Mouse (Mus musculus) embryonic facial prominence, embryonic 15.5 days (tissue): ENCODE data around the gene Cxcr5. TPM values are rescaled to one million over a fixed set of nuclear protein-coding genes. Genes with fewer than 3 reads are reported as not detected.
A peak's percentile ranks its signal among the peaks of the same experiment; 100 is the strongest.

ENCODE experiments used
- ATAC-seq: fragments of 200-750 bp; cut with Nextera tagmentation; 2 replicates; pipeline ENCODE4 v1.8.0; 2017; ENCODE audit warnings: low read depth, moderate TSS enrichment; ENCODE audit not compliant: insufficient number of reproducible peaks, low FRiP score, low TSS enrichment
- H3K27ac ChIP-seq: fragments of 300-500 bp; sonication (generic); replicated peaks from 2 replicates; pipeline ENCODE4 v1.5.1; 2015; ENCODE audit warnings: mild to moderate bottlenecking, inconsistent platforms
- H3K27me3 ChIP-seq: fragments of 300-500 bp; sonication (generic); 2 replicates; pipeline ENCODE4 v1.6.1; 2015; ENCODE audit warnings: inconsistent platforms
- H3K36me3 ChIP-seq: fragments of 300-500 bp; sonication (generic); 2 replicates; pipeline ENCODE4 v1.6.1; 2015; ENCODE audit warnings: mild to moderate bottlenecking, inconsistent platforms
- H3K4me1 ChIP-seq: fragments of 300-500 bp; sonication (generic); 2 replicates; pipeline ENCODE4 v1.6.1; 2015; ENCODE audit warnings: inconsistent platforms
- H3K4me2 ChIP-seq: fragments of 300-500 bp; sonication (generic); replicated peaks from 2 replicates; pipeline ENCODE4 v1.6.1; 2015; ENCODE audit warnings: mild to moderate bottlenecking, inconsistent platforms
- H3K4me3 ChIP-seq: fragments of 300-500 bp; sonication (generic); replicated peaks from 2 replicates; pipeline ENCODE4 v1.5.1; 2015; ENCODE audit warnings: mild to moderate bottlenecking, inconsistent platforms
- H3K9ac ChIP-seq: fragments of 300-500 bp; sonication (generic); 2 replicates; pipeline ENCODE4 v1.6.1; 2015; ENCODE audit warnings: inconsistent platforms
- H3K9me3 ChIP-seq: fragments of 300-500 bp; sonication (generic); replicated peaks from 2 replicates; pipeline ENCODE4 v1.6.1; 2016; ENCODE audit warnings: inconsistent platforms
- WGBS: fragments of 180-500 bp; shearing (Covaris S2); methylation state at CpG from one replicate; pipeline ENCODE4 v1.1.7; 2015; 5-methylcytosine and 5-hydroxymethylcytosine counted together
- polyA plus RNA-seq: library from polyadenylated mRNA; unstranded; fragments of >200 nt; fragmentation: Nextera tagmentation; extraction: Ambion mirVana; gene quantifications from 2 replicates; pipeline ENCODE4 v1.2.1, GENCODE M21; 2015

Gene Cxcr5
- polyA plus RNA-seq, 1 experiment from 2014 or later = 0.29 TPM

- peak overlapping the region; percentile 98 for H3K27ac ChIP-seq
- H3K4me2 ChIP-seq = peak overlapping the region; percentile 86
- 1% methylated on average over 59 of the region's 59 CpGs for WGBS
- peak; percentile 84 for ATAC-seq
- peaks cover 16% of the 10 kb centered on the region for H3K36me3 ChIP-seq
- peak overlapping the region; percentile 47 for H3K9ac ChIP-seq
- H3K9me3 ChIP-seq = no peaks in the 10 kb centered on the region
- H3K27me3 ChIP-seq = no peaks in the 10 kb centered on the region
- H3K4me3 ChIP-seq = peak overlapping the region; percentile 47
- peaks cover 89% of the 10 kb centered on the region for H3K4me1 ChIP-seq
Observed at GRCm38 (mm10) chr9:44498421-44499355, 63.0 kb downstream of the Cxcr5 start.

- ATAC-seq = no peak
- peaks cover 98% of the 10 kb centered on the region for H3K4me1 ChIP-seq
- peaks cover 7% of the 10 kb centered on the region for H3K36me3 ChIP-seq
- peak overlapping the region; percentile 98 for H3K27ac ChIP-seq
- no peaks in the 10 kb centered on the region for H3K9me3 ChIP-seq
- H3K4me3 ChIP-seq = peak overlapping the region; percentile 47
- WGBS = 4% methylated on average over 11 of the region's 11 CpGs
- no peaks in the 10 kb centered on the region for H3K27me3 ChIP-seq
- peak overlapping the region; percentile 86 for H3K4me2 ChIP-seq
- peak overlapping the region; percentile 47 for H3K9ac ChIP-seq
Observed at GRCm38 (mm10) chr9:44497624-44498377, 63.9 kb downstream of the Cxcr5 start.

DNA sequence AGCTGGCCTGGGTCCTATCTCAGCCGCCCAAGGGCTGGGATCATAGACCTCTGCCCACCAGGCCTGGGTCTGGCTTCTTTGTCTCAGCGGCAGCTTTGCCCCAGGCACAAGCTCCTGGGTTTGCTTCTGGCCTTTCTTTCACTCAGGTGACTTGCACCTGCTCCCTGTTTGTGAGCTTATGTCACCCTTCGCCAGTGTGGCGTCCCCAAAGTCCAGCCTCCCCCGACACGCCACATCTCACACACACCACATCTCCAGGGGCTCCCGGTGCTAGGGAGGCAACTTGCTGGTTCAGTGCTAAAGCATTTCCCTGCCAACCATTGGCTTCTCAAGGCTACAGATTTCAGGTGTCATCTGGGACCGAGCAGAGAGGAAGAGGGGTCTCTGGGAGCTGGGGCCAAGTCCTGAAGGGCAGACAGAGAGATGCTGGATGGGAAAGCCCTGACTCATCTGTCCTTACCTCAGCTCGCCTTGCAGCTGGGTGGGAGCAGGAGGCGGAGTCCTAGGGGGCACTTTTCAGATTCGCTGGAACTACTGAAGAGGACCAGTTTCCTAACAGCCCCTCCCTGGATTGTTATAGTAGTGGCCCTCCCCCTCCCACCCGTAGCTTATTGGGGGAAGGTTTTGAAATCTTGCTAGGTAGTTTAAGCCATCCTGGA, 64.7 kb downstream of the Cxcr5 start:
- Histone ChIP-seq H3K4me3 (no peak overlapping the region; the same call in 1 of the 2 replicates), H3K9ac (0 out of 2 replicates have a peak overlapping the region, but pooled peaks have one; percentile 1), H3K27me3 (no peaks in the 10 kb centered on the region), H3K9me3 (no peaks in the 10 kb centered on the region), H3K36me3 (0 out of 2 replicates have a peak, but pooled peaks cover under 1% of the 10 kb centered on the region), H3K4me2 (no peak overlapping the region; the same call in 1 of the 2 replicates), H3K4me1 (peaks cover 98% of the 10 kb centered on the region), H3K27ac (peak overlapping the region; percentile 98)
- no peak for ATAC-seq
- WGBS = 45% methylated on average over 12 of the region's 12 CpGs

GRCm38 (mm10) chr9:44495810-44496344, 65.8 kb downstream of the Cxcr5 start:
- Histone ChIP-seq H3K27me3 (no peaks in the 10 kb centered on the region), H3K4me3 (no peak overlapping the region), H3K4me2 (no peak overlapping the region), H3K9ac (no peak overlapping the region), H3K36me3 (0 out of 2 replicates have a peak, but pooled peaks cover 6% of the 10 kb centered on the region), H3K4me1 (peaks cover 98% of the 10 kb centered on the region), H3K9me3 (no peaks in the 10 kb centered on the region), H3K27ac (peak overlapping the region; percentile 98)
- WGBS = 71% methylated on average over 10 of the region's 10 CpGs
- ATAC-seq = no peak

GRCm38 (mm10) chr9:44494863-44495809, 66.5 kb downstream of the Cxcr5 start:
- Histone ChIP-seq H3K4me1 (peaks cover 98% of the 10 kb centered on the region), H3K36me3 (0 out of 2 replicates have a peak, but pooled peaks cover 6% of the 10 kb centered on the region), H3K9ac (no peak overlapping the region), H3K4me3 (peak overlapping the region; percentile 14; the same call in 1 of the 2 replicates), H3K27ac (peak overlapping the region; percentile 98), H3K27me3 (no peaks in the 10 kb centered on the region), H3K9me3 (no peaks in the 10 kb centered on the region), H3K4me2 (peak overlapping the region; percentile 36)
- no peak for ATAC-seq
- 19% methylated on average over 9 of the region's 9 CpGs for WGBS

DNA sequence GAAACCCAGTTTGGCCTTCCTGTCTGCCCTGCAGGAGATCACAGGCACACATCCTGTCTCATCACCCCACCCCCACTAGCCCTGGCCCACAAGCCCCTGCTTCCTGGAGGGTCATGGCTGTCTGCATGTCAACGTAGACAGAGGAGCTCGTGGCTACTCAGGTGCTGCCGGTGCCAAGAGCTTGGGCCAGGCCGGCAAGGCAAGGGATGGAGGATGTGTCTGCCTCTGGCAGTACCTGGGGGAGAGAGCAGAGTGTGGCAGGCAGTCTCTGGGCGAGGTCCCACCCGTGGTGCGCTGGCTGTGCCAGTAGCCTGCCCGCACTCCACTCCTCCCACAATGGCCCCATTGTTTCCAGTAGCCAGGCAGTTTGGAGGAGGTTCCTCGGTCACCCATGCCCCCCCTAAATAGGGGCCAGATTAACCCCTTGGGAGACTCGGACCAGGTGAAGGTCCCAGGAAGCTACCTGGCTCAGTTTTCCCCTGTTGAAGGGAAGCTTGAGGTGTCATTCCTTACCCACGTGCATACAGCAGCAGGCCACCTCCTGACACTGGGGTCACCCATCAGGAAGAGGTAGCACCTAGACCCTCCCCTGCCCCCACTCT, 67.3 kb downstream of the Cxcr5 start:
- H3K27me3 ChIP-seq = no peaks in the 10 kb centered on the region
- peak overlapping the region; percentile 98 for H3K27ac ChIP-seq
- H3K4me2 ChIP-seq = peak overlapping the region; percentile 36
- ATAC-seq = no peak
- WGBS = 14% methylated on average over 11 of the region's 11 CpGs
- H3K9me3 ChIP-seq = no peaks in the 10 kb centered on the region
- peak overlapping the region; percentile 12; the same call in 1 of the 2 replicates for H3K9ac ChIP-seq
- H3K36me3 ChIP-seq = 0 out of 2 replicates have a peak, but pooled peaks cover 6% of the 10 kb centered on the region
- H3K4me1 ChIP-seq = peaks cover 98% of the 10 kb centered on the region
- H3K4me3 ChIP-seq = peak overlapping the region; percentile 14; the same call in 1 of the 2 replicates

DNA sequence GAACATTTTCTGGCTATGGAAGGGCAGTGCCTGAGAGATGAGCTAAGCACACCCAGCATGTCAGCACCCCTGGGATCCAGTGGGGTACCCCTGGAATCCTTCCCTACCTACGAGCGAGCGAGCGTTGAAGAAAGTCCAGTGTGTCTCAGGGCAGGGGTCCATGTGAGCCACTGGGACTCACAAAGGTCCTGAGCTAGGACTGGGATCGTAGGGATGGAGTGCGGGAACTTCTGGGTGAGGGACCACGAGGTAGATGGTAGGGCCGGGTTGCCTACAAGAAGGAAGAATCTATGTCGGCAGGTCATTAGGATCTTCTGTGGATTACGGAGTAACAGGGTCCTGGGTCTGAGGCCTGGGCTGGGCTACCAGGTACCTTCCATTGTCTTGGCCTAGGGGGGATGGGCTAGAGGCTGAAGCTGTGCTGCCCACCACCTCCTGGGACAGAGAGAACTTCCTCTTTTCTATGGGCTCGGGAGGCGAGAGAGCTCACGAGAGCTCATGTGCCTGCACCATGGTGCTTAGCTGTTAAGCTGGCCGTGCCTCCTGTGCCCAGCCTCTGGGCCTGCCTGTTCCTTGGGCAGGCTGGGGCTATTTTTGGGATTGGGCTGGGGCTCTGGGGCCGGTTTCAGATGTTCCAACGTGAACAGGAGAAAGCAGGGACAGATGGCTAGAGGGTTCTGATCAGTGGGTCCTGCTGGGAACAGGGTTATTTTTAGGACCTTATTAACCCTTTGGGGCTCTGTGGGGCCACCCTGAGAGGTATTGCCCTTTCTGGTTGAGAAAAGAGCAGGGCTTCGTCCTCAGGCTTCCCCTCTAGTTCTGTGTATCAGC, 68.8 kb downstream of the Cxcr5 start:
- H3K9ac ChIP-seq = no peak overlapping the region

DNA sequence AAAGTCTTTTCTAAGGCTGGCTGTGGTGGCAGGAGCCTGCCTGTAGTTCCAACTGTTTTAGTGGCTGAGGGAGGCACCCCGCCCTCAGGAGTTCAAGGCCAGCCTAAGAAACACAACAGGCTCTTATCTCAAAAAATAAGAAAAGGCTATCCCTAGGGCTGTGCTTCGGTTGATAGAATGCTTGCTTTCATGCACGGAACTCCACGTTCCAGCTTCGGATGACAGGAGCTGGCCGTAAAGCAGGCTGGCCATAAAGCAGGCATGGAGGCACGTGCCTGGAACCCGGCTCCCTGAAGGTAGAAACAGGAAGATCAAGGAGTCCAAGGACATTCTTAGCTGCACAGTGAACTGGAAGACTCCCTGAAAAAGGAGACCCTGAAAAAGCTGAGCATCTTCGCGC, 70.3 kb downstream of the Cxcr5 start:
- 66% methylated on average over 10 of the region's 10 CpGs for WGBS
- ATAC-seq = no peak
- Histone ChIP-seq H3K9ac (no peak overlapping the region), H3K36me3 (0 out of 2 replicates have a peak, but pooled peaks cover 6% of the 10 kb centered on the region), H3K4me3 (no peak overlapping the region), H3K4me2 (no peak overlapping the region), H3K27ac (no peak overlapping the region), H3K4me1 (peaks cover 99% of the 10 kb centered on the region), H3K27me3 (no peaks in the 10 kb centered on the region), H3K9me3 (no peaks in the 10 kb centered on the region)

More for the DNA sequence above, 68.8 kb downstream of the Cxcr5 start:
- WGBS = 57% methylated on average over 17 of the region's 17 CpGs
- H3K9me3 ChIP-seq = no peaks in the 10 kb centered on the region
- no peak overlapping the region for H3K4me2 ChIP-seq
- ATAC-seq = no peak
- H3K4me3 ChIP-seq = no peak overlapping the region
- peak overlapping the region; percentile 98 for H3K27ac ChIP-seq
- H3K27me3 ChIP-seq = no peaks in the 10 kb centered on the region
- 0 out of 2 replicates have a peak, but pooled peaks cover 6% of the 10 kb centered on the region for H3K36me3 ChIP-seq
- peaks cover 99% of the 10 kb centered on the region for H3K4me1 ChIP-seq
